In genomic region chrX:101301654-101302053, GRCm38 (mm10) we compare ENCODE assay signal across 15 mouse cellular contexts. TPM values are rescaled to one million over a fixed set of nuclear protein-coding genes. Genes with fewer than 3 reads are reported as not detected.
DNase-seq lines count a peak whose midpoint lies in the region; ATAC-seq and TF ChIP-seq lines count a peak whose summit lies in the region.
"Had no signal": no experiment of that assay in that cellular context is flagged by ENCODE, and none has a peak within 500 bp of the region (broad histone marks: within the 10 kb centered on the region; RNA-seq: fewer than 3 reads in every experiment).

No protein-coding gene starts in this region.

- H3K9me3 ChIP-seq in forebrain, embryonic 15.5 days, result no peaks in the 10 kb centered on the region
- H3K9me3 ChIP-seq in midbrain, embryonic 11.5 days (ENCODE audit: control insufficient read depth, low read length), result no peaks in the 10 kb centered on the region
- H3K9me3 ChIP-seq: heart, embryonic 13.5 days; megakaryocyte, embryonic 14.5 days had no signal

- H3K9ac ChIP-seq in forebrain, embryonic 15.5 days (replicated peaks), result peak overlapping the region; percentile 32; the same call in 1 of the 2 replicates
- no peak overlapping the region for H3K9ac ChIP-seq in midbrain, embryonic 11.5 days (ENCODE audit: low read length)
- H3K9ac ChIP-seq: heart, embryonic 13.5 days had no signal

- TF ChIP-seq CTCF in brain, embryonic 14.5 days (IDR thresholded peaks at IDR 0.05; ENCODE audit: borderline replicate concordance, extremely low read depth, insufficient read depth, insufficient read length), result no peak

- H3K4me2 ChIP-seq in forebrain, embryonic 15.5 days (replicated peaks), result peak overlapping the region; percentile 46
- peak overlapping the region; percentile 47 for H3K4me2 ChIP-seq in midbrain, embryonic 11.5 days

- H3K27me3 ChIP-seq in forebrain, embryonic 15.5 days, result no peaks in the 10 kb centered on the region
- H3K27me3 ChIP-seq in midbrain, embryonic 11.5 days (ENCODE audit: control insufficient read depth, insufficient read depth, low read length), result 0 out of 2 replicates have a peak, but pooled peaks cover 4% of the 10 kb centered on the region

- 67% methylated on average over 9 of the region's 9 CpGs for WGBS in forebrain, embryonic 15.5 days
- WGBS in midbrain, embryonic 11.5 days, result 69% methylated on average over 9 of the region's 9 CpGs

- peaks cover 2% of the 10 kb centered on the region; the same call in 1 of the 2 replicates for H3K36me3 ChIP-seq in forebrain, embryonic 15.5 days
- H3K36me3 ChIP-seq in midbrain, embryonic 11.5 days (ENCODE audit: control insufficient read depth, insufficient read depth, low read length), result no peaks in the 10 kb centered on the region

- H3K4me1 ChIP-seq in forebrain, embryonic 15.5 days, result peaks cover 37% of the 10 kb centered on the region
- H3K4me1 ChIP-seq in midbrain, embryonic 11.5 days (ENCODE audit: control insufficient read depth, insufficient read depth, low read length), result peaks cover 20% of the 10 kb centered on the region
- H3K4me1 ChIP-seq: megakaryocyte, embryonic 14.5 days had no signal

- intact Hi-C loops in gastrocnemius, postnatal 36 days (cut with DNase I), result no loop called here

- H3K4me3 ChIP-seq in forebrain, embryonic 15.5 days, result peak overlapping the region; percentile 55
- no peak overlapping the region for H3K4me3 ChIP-seq in midbrain, embryonic 11.5 days (ENCODE audit: low read depth, low read length)
- H3K4me3 ChIP-seq: heart, embryonic 13.5 days had no signal

- no peak for TF ChIP-seq POLR2A in brain, embryonic 14.5 days (IDR thresholded peaks at IDR 0.05; ENCODE audit: borderline replicate concordance, extremely low read depth, insufficient read depth, insufficient read length, poor library complexity, severe bottlenecking)

- ATAC-seq in forebrain, embryonic 15.5 days (replicated peaks), result no peak
- no peak for ATAC-seq in midbrain, embryonic 11.5 days (ENCODE audit: low FRiP score)

- peak; percentile 57 for DNase-seq in brain, adult 2 months (ENCODE audit: low read depth, low spot score)
- peak; percentile 11 for DNase-seq in brain, embryonic 14.5 days (ENCODE audit: low read depth)
- no peak for DNase-seq in midbrain, embryonic 11.5 days (ENCODE audit: low spot score, missing footprints)
- DNase-seq in gastrocnemius, postnatal 36 days, result no peak
- no peak for DNase-seq in frontal cortex, postnatal 36 days (ENCODE audit: low spot score in 2 of 2)
- no peak for DNase-seq in heart, postnatal 4 days
- DNase-seq: adrenal gland, adult 8-10 months; gastrocnemius, postnatal 14 days; lung, adult 18-20 months had no signal

- H3K27ac ChIP-seq in forebrain, embryonic 15.5 days (replicated peaks), result no peak overlapping the region
- no peak overlapping the region for H3K27ac ChIP-seq in midbrain, embryonic 11.5 days (ENCODE audit: low read depth, low read length)

RNA-seq across cellular contexts. Expression of gene Nlgn3, which starts 2.7 kb away (rescaled TPM):
- polyA plus RNA-seq in brain, embryonic 14.5 days (2012; rRNA removed), result 35.0 and 54.4 TPM in 2 replicates
- polyA plus RNA-seq in forebrain, embryonic 15.5 days (2015; fragmentation: Nextera tagmentation; extraction: Ambion mirVana), result 53.6 and 55.8 TPM in 2 replicates
- polyA plus RNA-seq in midbrain, embryonic 11.5 days (2014; fragmentation: Nextera tagmentation; extraction: Ambion mirVana), result 21.7 and 24.2 TPM in 2 replicates
- total RNA-seq in gastrocnemius, postnatal 36 days (2021), result under 1 TPM; 0.08 to 0.15 TPM
- 1 to 10 TPM; 1.6 to 2.7 TPM for total RNA-seq in heart, postnatal 4 days (2021)

RNA-seq across cellular contexts. Expression of gene Med12, which starts 27.8 kb away (rescaled TPM):
- 63.6 and 77.3 TPM in 2 replicates for polyA plus RNA-seq in brain, embryonic 14.5 days (2012; rRNA removed)
- polyA plus RNA-seq in forebrain, embryonic 15.5 days (2015; fragmentation: Nextera tagmentation; extraction: Ambion mirVana), result 21.6 and 28.6 TPM in 2 replicates
- 37.9 and 39.5 TPM in 2 replicates for polyA plus RNA-seq in midbrain, embryonic 11.5 days (2014; fragmentation: Nextera tagmentation; extraction: Ambion mirVana)
- 10 to 100 TPM; 15.5 to 18.1 TPM for total RNA-seq in gastrocnemius, postnatal 36 days (2021)
- 10 to 100 TPM; 27.3 to 28.0 TPM for total RNA-seq in heart, postnatal 4 days (2021)

RNA-seq across cellular contexts. Expression of gene Gm20489, which starts 32.8 kb away (rescaled TPM):
- not detected in 2 replicates for polyA plus RNA-seq in brain, embryonic 14.5 days (2012; rRNA removed)
- not detected in 2 replicates for polyA plus RNA-seq in forebrain, embryonic 15.5 days (2015; fragmentation: Nextera tagmentation; extraction: Ambion mirVana)
- not detected in 2 replicates for polyA plus RNA-seq in midbrain, embryonic 11.5 days (2014; fragmentation: Nextera tagmentation; extraction: Ambion mirVana)
- total RNA-seq in gastrocnemius, postnatal 36 days (2021), result not detected
- not detected for total RNA-seq in heart, postnatal 4 days (2021)
- total RNA-seq: gastrocnemius, postnatal 14 days; left cerebral cortex, postnatal 36 days had no signal
- polyA plus RNA-seq: heart, embryonic 13.5 days; intestine, embryonic 14.5 days; large intestine, adult 2 months had no signal

RNA-seq across cellular contexts. Expression of gene Il2rg, which starts 33.6 kb away (rescaled TPM):
- 4.1 and 5.9 TPM in 2 replicates for polyA plus RNA-seq in brain, embryonic 14.5 days (2012; rRNA removed)
- polyA plus RNA-seq in forebrain, embryonic 15.5 days (2015; fragmentation: Nextera tagmentation; extraction: Ambion mirVana), result 4.3 and 7.1 TPM in 2 replicates
- 4.1 and 4.3 TPM in 2 replicates for polyA plus RNA-seq in midbrain, embryonic 11.5 days (2014; fragmentation: Nextera tagmentation; extraction: Ambion mirVana)
- 1 to 10 TPM; 1.8 to 2.5 TPM for total RNA-seq in gastrocnemius, postnatal 36 days (2021)
- total RNA-seq in heart, postnatal 4 days (2021), result 10 to 100 TPM; 12.5 to 17.3 TPM

RNA-seq across cellular contexts. Expression of gene Gm614, which starts 37.9 kb away (rescaled TPM):
- not detected in 2 replicates for polyA plus RNA-seq in brain, embryonic 14.5 days (2012; rRNA removed)
- not detected in 2 replicates for polyA plus RNA-seq in forebrain, embryonic 15.5 days (2015; fragmentation: Nextera tagmentation; extraction: Ambion mirVana)
- not detected in 2 replicates for polyA plus RNA-seq in midbrain, embryonic 11.5 days (2014; fragmentation: Nextera tagmentation; extraction: Ambion mirVana)
- not detected for total RNA-seq in gastrocnemius, postnatal 36 days (2021)
- 1 to 10 TPM in 1 of 2 experiments, under 1 TPM in 1; 0.76 to 1.1 TPM for total RNA-seq in heart, postnatal 4 days (2021)
- total RNA-seq: adrenal gland, adult 8-10 months; gastrocnemius, postnatal 14 days; left cerebral cortex, postnatal 36 days had no signal
- polyA plus RNA-seq: heart, embryonic 13.5 days; intestine, embryonic 14.5 days; large intestine, adult 2 months had no signal

Comparison
In these comparisons a context has a peak if more than half of its experiments do, and no peak if none do; other contexts are left out.
1. DNase-seq: peak in brain, adult 2 months (single experiment) and brain, embryonic 14.5 days (single experiment); none in midbrain, embryonic 11.5 days (single experiment), gastrocnemius, postnatal 36 days (0 of 2), frontal cortex, postnatal 36 days (0 of 2) and heart, postnatal 4 days (single experiment).